Mouse (Mus musculus): ENCODE data around the gene Tnfrsf4. TPM values are rescaled to one million over a fixed set of nuclear protein-coding genes. Genes with fewer than 3 reads are reported as not detected.

The Tnfrsf4 gene
- polyA plus RNA-seq, 1 experiment from 2014 or later: 0.86 TPM

MicroRNAs encoded within 50 kb of the gene (microRNA counts, 519-probe panel; counts per million panel counts)
- microRNA mmu-miR-200a: 3,296 counts per million, percentile 84 among the panel's probes with 10 or more counts
- microRNA mmu-miR-200b: 3,760 counts per million, percentile 93 among the panel's probes with 10 or more counts
- microRNA mmu-miR-429: 4,105 counts per million, percentile 97 among the panel's probes with 10 or more counts

Small RNA genes lying within 50 kb of the gene (microRNA-seq; reads per million reads assigned to microRNA genes)
- gene Mir200a (2,506 reads per million, percentile 81 among the genes with 10 or more reads in this experiment), gene Mir200b (13,787 reads per million, percentile 95 among the genes with 10 or more reads in this experiment), gene Mir429 (35,264 reads per million, percentile 98 among the genes with 10 or more reads in this experiment)

Other genes with a start within 250 kb of the Tnfrsf4 start
- 18.9 TPM in 2 replicates for gene Vwa1, start 239.1 kb upstream of the Tnfrsf4 start, polyA plus RNA-seq (2015; fragmentation: Nextera tagmentation; extraction: Ambion mirVana)
- gene Tmem88b, start 228.0 kb upstream of the Tnfrsf4 start, polyA plus RNA-seq (2015; fragmentation: Nextera tagmentation; extraction: Ambion mirVana): 0.89 and 1.1 TPM in 2 replicates
- gene Ankrd65, start 223.4 kb upstream of the Tnfrsf4 start, polyA plus RNA-seq (2015; fragmentation: Nextera tagmentation; extraction: Ambion mirVana): not detected in 2 replicates
- gene Mrpl20, start 211.0 kb upstream of the Tnfrsf4 start, polyA plus RNA-seq (2015; fragmentation: Nextera tagmentation; extraction: Ambion mirVana): 210 and 226 TPM in 2 replicates
- gene Ccnl2, start 201.4 kb upstream of the Tnfrsf4 start, polyA plus RNA-seq (2015; fragmentation: Nextera tagmentation; extraction: Ambion mirVana): 130 and 131 TPM in 2 replicates
- gene Aurkaip1, start 182.6 kb upstream of the Tnfrsf4 start, polyA plus RNA-seq (2015; fragmentation: Nextera tagmentation; extraction: Ambion mirVana): 180 and 196 TPM in 2 replicates
- gene Mxra8, start 174.2 kb upstream of the Tnfrsf4 start, polyA plus RNA-seq (2015; fragmentation: Nextera tagmentation; extraction: Ambion mirVana): 76.3 and 80.5 TPM in 2 replicates
- 3.7 and 4.7 TPM in 2 replicates for gene Dvl1, start 166.4 kb upstream of the Tnfrsf4 start, polyA plus RNA-seq (2015; fragmentation: Nextera tagmentation; extraction: Ambion mirVana)
- gene Tas1r3, start 150.5 kb upstream of the Tnfrsf4 start, polyA plus RNA-seq (2015; fragmentation: Nextera tagmentation; extraction: Ambion mirVana): 0.28 and 0.32 TPM in 2 replicates
- 23.6 and 24.9 TPM in 2 replicates for gene Cptp, start 144.4 kb upstream of the Tnfrsf4 start, polyA plus RNA-seq (2015; fragmentation: Nextera tagmentation; extraction: Ambion mirVana)
- 60.0 and 67.1 TPM in 2 replicates for gene Ints11, start 144.3 kb upstream of the Tnfrsf4 start, polyA plus RNA-seq (2015; fragmentation: Nextera tagmentation; extraction: Ambion mirVana)
- gene Pusl1, start 122.1 kb upstream of the Tnfrsf4 start, polyA plus RNA-seq (2015; fragmentation: Nextera tagmentation; extraction: Ambion mirVana): 49.4 and 58.6 TPM in 2 replicates
- gene Acap3, start 122.0 kb upstream of the Tnfrsf4 start, polyA plus RNA-seq (2015; fragmentation: Nextera tagmentation; extraction: Ambion mirVana): 9.8 and 10.8 TPM in 2 replicates
- gene Ube2j2, start 70.0 kb upstream of the Tnfrsf4 start, polyA plus RNA-seq (2015; fragmentation: Nextera tagmentation; extraction: Ambion mirVana): 89.5 and 93.4 TPM in 2 replicates
- 59.9 and 75.4 TPM in 2 replicates for gene C1qtnf12, start 51.5 kb upstream of the Tnfrsf4 start, polyA plus RNA-seq (2015; fragmentation: Nextera tagmentation; extraction: Ambion mirVana)
- 11.7 and 12.0 TPM in 2 replicates for gene B3galt6, start 21.2 kb upstream of the Tnfrsf4 start, polyA plus RNA-seq (2015; fragmentation: Nextera tagmentation; extraction: Ambion mirVana)
- gene Sdf4, start 21.0 kb upstream of the Tnfrsf4 start, polyA plus RNA-seq (2015; fragmentation: Nextera tagmentation; extraction: Ambion mirVana): 165 and 171 TPM in 2 replicates
- 1.0 and 1.4 TPM in 2 replicates for gene Tnfrsf18, start 12.3 kb downstream of the Tnfrsf4 start, polyA plus RNA-seq (2015; fragmentation: Nextera tagmentation; extraction: Ambion mirVana)
- 4.2 and 4.7 TPM in 2 replicates for gene Ttll10, start 45.6 kb downstream of the Tnfrsf4 start, polyA plus RNA-seq (2015; fragmentation: Nextera tagmentation; extraction: Ambion mirVana)
- 21.4 and 22.3 TPM in 2 replicates for gene 9430015G10Rik, start 96.1 kb downstream of the Tnfrsf4 start, polyA plus RNA-seq (2015; fragmentation: Nextera tagmentation; extraction: Ambion mirVana)
- 0.09 and 0.10 TPM in 2 replicates for gene Rnf223, start 116.7 kb downstream of the Tnfrsf4 start, polyA plus RNA-seq (2015; fragmentation: Nextera tagmentation; extraction: Ambion mirVana)
- gene Agrn, start 183.6 kb downstream of the Tnfrsf4 start, polyA plus RNA-seq (2015; fragmentation: Nextera tagmentation; extraction: Ambion mirVana): 35.9 and 38.0 TPM in 2 replicates
- gene Isg15, start 187.0 kb downstream of the Tnfrsf4 start, polyA plus RNA-seq (2015; fragmentation: Nextera tagmentation; extraction: Ambion mirVana): 1.8 and 2.9 TPM in 2 replicates
- 2.1 and 2.3 TPM in 2 replicates for gene AW011738, start 189.5 kb downstream of the Tnfrsf4 start, polyA plus RNA-seq (2015; fragmentation: Nextera tagmentation; extraction: Ambion mirVana)
- 0.20 and 0.35 TPM in 2 replicates for gene Perm1, start 202.0 kb downstream of the Tnfrsf4 start, polyA plus RNA-seq (2015; fragmentation: Nextera tagmentation; extraction: Ambion mirVana)
- gene Plekhn1, start 221.0 kb downstream of the Tnfrsf4 start, polyA plus RNA-seq (2015; fragmentation: Nextera tagmentation; extraction: Ambion mirVana): 11.7 and 13.8 TPM in 2 replicates
- 63.9 and 69.1 TPM in 2 replicates for gene Noc2l, start 222.2 kb downstream of the Tnfrsf4 start, polyA plus RNA-seq (2015; fragmentation: Nextera tagmentation; extraction: Ambion mirVana)
- gene Samd11, start 241.8 kb downstream of the Tnfrsf4 start, polyA plus RNA-seq (2015; fragmentation: Nextera tagmentation; extraction: Ambion mirVana): 0.53 and 1.2 TPM in 2 replicates